Mouse (Mus musculus): ENCODE results near the gene Eml2.
"Not testable (repeated sequence)": the region's sequence is repeated elsewhere in the genome, so short reads cannot be mapped to it uniquely, and the experiment has no call there.

Gene Eml2

GRCm38 (mm10) chr7:19175708-19176515 is at the start of gene Eml2:
TSS of gene Eml2 (plus strand) at chr7:19176421.
- peak; percentile 36 for DNase-seq (ENCODE audit: low read depth, low spot score)

GRCm38 (mm10) chr7:19127744-19128143 is 48.5 kb upstream of the Eml2 start:
- no peak for DNase-seq (ENCODE audit: low read depth, low spot score)

GRCm38 (mm10) chr7:19129396-19129795 is 46.8 kb upstream of the Eml2 start:
- no peak for DNase-seq (ENCODE audit: low read depth, low spot score)

GRCm38 (mm10) chr7:19130657-19131056 is 45.6 kb upstream of the Eml2 start:
- peak; percentile 44 for DNase-seq (ENCODE audit: low read depth, low spot score)

GRCm38 (mm10) chr7:19131324-19131848 is 44.8 kb upstream of the Eml2 start:
- peak; percentile 95 for DNase-seq (ENCODE audit: low read depth, low spot score)

GRCm38 (mm10) chr7:19136168-19136567 is 40.1 kb upstream of the Eml2 start:
- DNase-seq (ENCODE audit: low read depth, low spot score) = no peak

- no peak for DNase-seq (ENCODE audit: low read depth, low spot score)
Measured at GRCm38 (mm10) chr7:19136673-19137334, 39.4 kb upstream of the Eml2 start.

GRCm38 (mm10) chr7:19137380-19137779 is 38.8 kb upstream of the Eml2 start:
- DNase-seq (ENCODE audit: low read depth, low spot score) = peak; percentile 70

- DNase-seq (ENCODE audit: low read depth, low spot score) = no peak
Measured at GRCm38 (mm10) chr7:19146793-19147192, 29.4 kb upstream of the Eml2 start.

- DNase-seq (ENCODE audit: low read depth, low spot score) = no peak
Measured at GRCm38 (mm10) chr7:19147497-19148045, 28.6 kb upstream of the Eml2 start.

- DNase-seq (ENCODE audit: low read depth, low spot score) = no peak
Measured at GRCm38 (mm10) chr7:19148180-19148874, 27.9 kb upstream of the Eml2 start.

GRCm38 (mm10) chr7:19148875-19149541 is 27.2 kb upstream of the Eml2 start, which contains the start of gene Qpctl:
TSS of gene Qpctl (minus strand) at chr7:19149291.
- peak; percentile 100 for DNase-seq (ENCODE audit: low read depth, low spot score)

GRCm38 (mm10) chr7:19149626-19150025 is 26.6 kb upstream of the Eml2 start, which contains the start of gene Snrpd2:
TSS of gene Snrpd2 (plus strand) at chr7:19149722.
- peak; percentile 97 for DNase-seq (ENCODE audit: low read depth, low spot score)

- DNase-seq (ENCODE audit: low read depth, low spot score) = not testable (repeated sequence)
Measured at GRCm38 (mm10) chr7:19151121-19151520, 25.1 kb upstream of the Eml2 start.

- DNase-seq (ENCODE audit: low read depth, low spot score) = no peak
Measured at GRCm38 (mm10) chr7:19154796-19155195, 21.4 kb upstream of the Eml2 start.

- DNase-seq (ENCODE audit: low read depth, low spot score) = peak; percentile 46
Measured at GRCm38 (mm10) chr7:19155825-19156475, 20.3 kb upstream of the Eml2 start.

- DNase-seq (ENCODE audit: low read depth, low spot score) = peak; percentile 93
Measured at GRCm38 (mm10) chr7:19157160-19157800, 18.9 kb upstream of the Eml2 start.

GRCm38 (mm10) chr7:19158601-19159000 is 17.6 kb upstream of the Eml2 start:
- DNase-seq (ENCODE audit: low read depth, low spot score) = no peak

- DNase-seq (ENCODE audit: low read depth, low spot score) = no peak
Measured at GRCm38 (mm10) chr7:19159411-19159810, 16.8 kb upstream of the Eml2 start.

- DNase-seq (ENCODE audit: low read depth, low spot score) = peak; percentile 28
Measured at GRCm38 (mm10) chr7:19160115-19160514, 16.1 kb upstream of the Eml2 start.

Measured in A20 (cell line).